Mouse (Mus musculus) MEL (cell line): ENCODE results near the gene Csf2ra. TPM values are rescaled to one million over a fixed set of nuclear protein-coding genes. Genes with fewer than 3 reads are reported as not detected.
"Not testable (repeated sequence)": the region's sequence is repeated elsewhere in the genome, so short reads cannot be mapped to it uniquely, and the experiment has no call there.

Experiments used
- DNase-seq: peaks from one replicate; pipeline ENCODE4 v3.0.0; 2011; ENCODE audit warnings: low read depth, low spot score
- H3K27ac ChIP-seq: 2 replicates; pipeline ENCODE4 v1.5.1; 2012; ENCODE audit warnings: low read depth, mild to moderate bottlenecking, control low read depth, low read length, moderate library complexity; ENCODE audit not compliant: control insufficient read depth
- H3K27me3 ChIP-seq, 2 experiments: fragments of 150-350 bp in 1 of 2; sonication (generic) in 1 of 2; 2 replicates each; pipeline ENCODE4 v1.6.1; 2012; ENCODE audit warnings: low read length in 2 of 2, mild to moderate bottlenecking in 2 of 2, improper control_type of control experiment in 1 of 2, moderate library complexity in 1 of 2; ENCODE audit not compliant: insufficient read depth in 2 of 2, control insufficient read depth in 1 of 2
- H3K36me3 ChIP-seq, 2 experiments: 2 replicates each; pipeline ENCODE4 v1.6.1; 2012 to 2014; ENCODE audit warnings: low read length in 2 of 2, improper control_type of control experiment in 1 of 2, inconsistent platforms in 1 of 2, mild to moderate bottlenecking in 1 of 2; ENCODE audit not compliant: insufficient read depth in 2 of 2, control insufficient read depth in 1 of 2
- H3K4me1 ChIP-seq, 2 experiments: fragments of 150-350 bp in 1 of 2; sonication (generic) in 1 of 2; 2 replicates each; pipeline ENCODE4 v1.6.1; 2012; ENCODE audit warnings: low read length in 2 of 2, improper control_type of control experiment in 1 of 2, mild to moderate bottlenecking in 1 of 2; ENCODE audit not compliant: insufficient read depth in 2 of 2, control insufficient read depth in 1 of 2
- H3K4me3 ChIP-seq, 2 experiments: fragments of 150-350 bp in 1 of 2; sonication (generic) in 1 of 2; 2 replicates each; pipeline ENCODE4 v1.5.1; 2012; ENCODE audit warnings: low read depth in 2 of 2, low read length in 2 of 2, mild to moderate bottlenecking in 2 of 2, moderate library complexity in 2 of 2, control low read depth in 1 of 2, improper control_type of control experiment in 1 of 2; ENCODE audit not compliant: control insufficient read depth in 1 of 2, insufficient read depth in 1 of 2
- H3K79me2 ChIP-seq: 2 replicates; pipeline ENCODE4 v1.6.1; 2012; ENCODE audit warnings: mild to moderate bottlenecking, low read length, moderate library complexity; ENCODE audit not compliant: control insufficient read depth, poor library complexity, insufficient read depth
- H3K9ac ChIP-seq: 2 replicates; pipeline ENCODE4 v1.6.1; 2012; ENCODE audit warnings: low read depth, mild to moderate bottlenecking, control low read depth, low read length, moderate library complexity; ENCODE audit not compliant: control insufficient read depth, poor library complexity, severe bottlenecking
- H3K9me3 ChIP-seq: fragments of 150-350 bp; sonication (generic); replicated peaks from 2 replicates; pipeline ENCODE4 v1.6.1; 2012; ENCODE audit warnings: mild to moderate bottlenecking, low read length, improper control_type of control experiment, moderate library complexity; ENCODE audit not compliant: insufficient read depth
- BHLHE40 ChIP-seq: IDR thresholded peaks from 2 replicates; pipeline ENCODE4 v1.6.1; 2012; ENCODE audit warnings: low read depth, mild to moderate bottlenecking, inconsistent platforms, low read length, improper control_type of control experiment, borderline replicate concordance
- CHD1 ChIP-seq: IDR thresholded peaks from 2 replicates; pipeline ENCODE4 v1.6.1; 2012; ENCODE audit warnings: low read depth, mild to moderate bottlenecking, inconsistent platforms, low read length, improper control_type of control experiment
- CHD2 ChIP-seq: IDR thresholded peaks from 2 replicates; pipeline ENCODE4 v1.6.1; 2011; ENCODE audit warnings: low read length, improper control_type of control experiment
- ETS1 ChIP-seq: IDR thresholded peaks from 2 replicates; pipeline ENCODE4 v1.6.1; 2012; ENCODE audit warnings: low read depth, mild to moderate bottlenecking, inconsistent platforms, low read length, improper control_type of control experiment, moderate library complexity
- MYB ChIP-seq: IDR thresholded peaks from 2 replicates; pipeline ENCODE4 v1.6.1; 2011; ENCODE audit warnings: mild to moderate bottlenecking, low read depth, low read length, improper control_type of control experiment
- MYC ChIP-seq: IDR thresholded peaks from 2 replicates; pipeline ENCODE4 v1.6.1; 2011; ENCODE audit warnings: low read depth, mild to moderate bottlenecking, low read length, improper control_type of control experiment, moderate library complexity
- NELFE ChIP-seq: IDR thresholded peaks from 2 replicates; pipeline ENCODE4 v1.6.1; 2011; ENCODE audit warnings: low read depth, low read length, improper control_type of control experiment
- UBTF ChIP-seq: IDR thresholded peaks from 2 replicates; pipeline ENCODE4 v1.6.1; 2012; ENCODE audit warnings: low read depth, mild to moderate bottlenecking, inconsistent platforms, low read length, improper control_type of control experiment, moderate library complexity, borderline replicate concordance; ENCODE audit not compliant: insufficient read depth
- USF1 ChIP-seq: IDR thresholded peaks from 2 replicates; pipeline ENCODE4 v1.6.1; 2014; ENCODE audit warnings: low read depth, mild to moderate bottlenecking, inconsistent platforms, low read length, improper control_type of control experiment, moderate library complexity
- ZKSCAN1 ChIP-seq: IDR thresholded peaks from 2 replicates; pipeline ENCODE4 v1.6.1; 2012; ENCODE audit warnings: low read depth, mild to moderate bottlenecking, inconsistent platforms, low read length, improper control_type of control experiment, moderate library complexity
- ZMIZ1 ChIP-seq: IDR thresholded peaks from 2 replicates; pipeline ENCODE4 v1.6.1; 2012; ENCODE audit warnings: low read depth, mild to moderate bottlenecking, inconsistent platforms, low read length, improper control_type of control experiment, moderate library complexity
- polyA plus RNA-seq, 2 experiments: library from polyadenylated mRNA; stranded (reverse) in 1 of 2; unstranded in 1 of 2; fragments of >175 nt in 1 of 2; fragments of >200 nt in 1 of 2; gene quantifications; 2 replicates each; pipeline versions ENCODE4 v1.2.1 to v1.2.4; 2012; ENCODE audit warnings: low replicate concordance in 2 of 2, low read depth in 1 of 2; ENCODE audit not compliant: insufficient read length in 2 of 2, insufficient read depth in 1 of 2, missing spikeins in 1 of 2
- total RNA-seq: library from RNA; depleted of rRNA; stranded (reverse); fragments of 300-350 nt; gene quantifications from 2 replicates; pipeline ENCODE4 v1.2.3, GENCODE M21; 2012; rRNA removed

Gene Csf2ra
- total RNA-seq: not detected in 2 replicates
- polyA plus RNA-seq: not detected

- TF ChIP-seq MYB: no peak
- TF ChIP-seq ZKSCAN1: peak; percentile 51
- Histone ChIP-seq H3K4me3 (no peak within 1 kb of the TSS), H3K4me1 (no peaks in the 10 kb centered on the region), H3K27me3 (no peaks in the 10 kb centered on the region), H3K27ac (no peak within 1 kb of the TSS), H3K36me3 (no peaks in the 10 kb centered on the region), H3K9ac (no peak within 1 kb of the TSS), H3K79me2 (no peaks in the 10 kb centered on the region), H3K9me3 (no peaks in the 10 kb centered on the region)
- no peak for DNase-seq
Observed at GRCm38 (mm10) chr19:61227941-61228701, at the start of gene Csf2ra. TSS of gene Csf2ra (minus strand) at chr19:61228429.

GRCm38 (mm10) chr19:61275446-61275845, 47.2 kb upstream of the Csf2ra start:
- H3K79me2 ChIP-seq: no peaks in the 10 kb centered on the region
- no peak overlapping the region for H3K27ac ChIP-seq
- no peaks in the 10 kb centered on the region for H3K36me3 ChIP-seq
- H3K27me3 ChIP-seq: peaks cover 2 to 6% of the 10 kb centered on the region in 2 experiments; a peak in 2 of 4 replicates
- H3K9me3 ChIP-seq: no peaks in the 10 kb centered on the region
- H3K4me3 ChIP-seq: no peak overlapping the region
- no peak for TF ChIP-seq ETS1
- TF ChIP-seq MYC: no peak
- TF ChIP-seq ZMIZ1: no peak
- TF ChIP-seq CHD2: no peak
- no peak for TF ChIP-seq UBTF
- TF ChIP-seq NELFE: no peak
- TF ChIP-seq BHLHE40: no peak
- TF ChIP-seq CHD1: no peak
- no peak for DNase-seq
- H3K4me1 ChIP-seq: no peaks in the 10 kb centered on the region
- no peak overlapping the region for H3K9ac ChIP-seq

GRCm38 (mm10) chr19:61269141-61269540, 40.9 kb upstream of the Csf2ra start:
- Histone ChIP-seq H3K4me3 (peak overlapping the region in 1 of 2 experiments; percentile 22; a peak in 1 of 4 replicates), H3K9ac (0 out of 2 replicates have a peak overlapping the region, but pooled peaks have one; percentile 26)
- H3K27ac ChIP-seq, H3K4me1 ChIP-seq, H3K9me3 ChIP-seq, H3K27me3 ChIP-seq, H3K36me3 ChIP-seq, H3K79me2 ChIP-seq, DNase-seq: not testable (repeated sequence)
- TF ChIP-seq USF1: peak; percentile 64
